Mouse (Mus musculus): Measurements from ENCODE around the gene Mcm9. TPM values are rescaled to one million over a fixed set of nuclear protein-coding genes. Genes with fewer than 3 reads are reported as not detected.

Mcm9 gene
- 3.8 and 5.0 TPM in 2 replicates for polyA plus RNA-seq (2015; fragmentation: Nextera tagmentation; extraction: Ambion mirVana)

DNA sequence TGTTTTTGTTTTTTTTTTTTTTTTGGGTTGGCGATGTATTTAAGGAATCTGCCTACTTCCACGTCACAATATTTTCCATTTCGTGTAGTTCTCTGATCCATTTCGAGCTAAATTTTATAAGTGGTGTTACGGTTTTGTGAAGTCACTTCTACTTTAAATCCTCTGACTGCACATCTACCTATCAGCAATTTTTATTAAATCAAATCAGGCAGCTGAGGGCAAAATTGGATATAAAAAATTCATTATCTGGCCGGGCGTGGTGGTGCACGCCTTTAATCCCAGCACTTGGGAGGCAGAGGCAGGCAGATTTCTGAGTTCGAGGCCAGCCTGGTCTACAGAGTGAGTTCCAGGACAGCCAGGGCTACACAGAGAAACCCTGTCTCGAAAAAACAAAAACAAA is at the start of gene Mcm9:
Gene Mcm9, minus strand, starts transcription at position 101 of the 400 bp plus-strand sequence.

DNA sequence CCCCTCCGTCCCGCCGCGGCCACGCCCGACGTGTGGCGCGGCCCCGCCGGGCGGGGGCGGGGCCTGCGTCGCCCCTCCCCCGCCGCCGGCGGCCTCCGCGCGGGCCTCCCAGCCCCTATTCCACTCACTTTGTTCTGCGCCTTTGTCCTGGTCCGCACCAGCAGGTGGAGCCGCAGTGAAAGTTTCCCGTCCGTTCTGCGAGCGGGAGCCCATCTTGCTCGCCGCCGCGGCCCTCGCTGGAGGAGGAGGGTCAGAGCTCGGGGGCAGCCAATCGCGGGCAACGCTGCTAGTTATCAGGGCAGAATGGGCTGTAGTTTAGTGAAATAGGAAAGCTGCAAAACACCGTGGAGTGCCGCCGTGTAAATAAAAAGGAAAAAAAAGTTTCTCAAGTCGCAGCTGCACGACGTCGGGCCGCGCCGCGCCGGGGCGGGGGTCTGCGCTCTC is 33.5 kb downstream of the Mcm9 start, which contains the start of gene Asf1a:
Gene Asf1a, plus strand, starts transcription at position 81 of the 444 bp plus-strand sequence.

Other genes with a start within 250 kb of the Mcm9 start
- gene Asf1a, start 33.7 kb downstream of the Mcm9 start, polyA plus RNA-seq (2015; fragmentation: Nextera tagmentation; extraction: Ambion mirVana): 48.9 and 52.4 TPM in 2 replicates
- gene Fam184a, start 120.7 kb upstream of the Mcm9 start, polyA plus RNA-seq (2015; fragmentation: Nextera tagmentation; extraction: Ambion mirVana): 0.65 and 1.1 TPM in 2 replicates

All from skeletal muscle tissue, postnatal 0 days (tissue).